Mouse (Mus musculus) liver, embryonic 14.5 days (tissue): ENCODE measurements around the gene Snai3.

Experiments used
- CTCF ChIP-seq: IDR thresholded peaks from 2 replicates; pipeline ENCODE4 v1.5.1; 2016; ENCODE audit warnings: antibody characterized with exemption, low read depth, control low read depth
- EP300 ChIP-seq: IDR thresholded peaks from 2 replicates; pipeline ENCODE4 v1.6.1; 2016; ENCODE audit warnings: antibody characterized with exemption, low read depth

DNA sequence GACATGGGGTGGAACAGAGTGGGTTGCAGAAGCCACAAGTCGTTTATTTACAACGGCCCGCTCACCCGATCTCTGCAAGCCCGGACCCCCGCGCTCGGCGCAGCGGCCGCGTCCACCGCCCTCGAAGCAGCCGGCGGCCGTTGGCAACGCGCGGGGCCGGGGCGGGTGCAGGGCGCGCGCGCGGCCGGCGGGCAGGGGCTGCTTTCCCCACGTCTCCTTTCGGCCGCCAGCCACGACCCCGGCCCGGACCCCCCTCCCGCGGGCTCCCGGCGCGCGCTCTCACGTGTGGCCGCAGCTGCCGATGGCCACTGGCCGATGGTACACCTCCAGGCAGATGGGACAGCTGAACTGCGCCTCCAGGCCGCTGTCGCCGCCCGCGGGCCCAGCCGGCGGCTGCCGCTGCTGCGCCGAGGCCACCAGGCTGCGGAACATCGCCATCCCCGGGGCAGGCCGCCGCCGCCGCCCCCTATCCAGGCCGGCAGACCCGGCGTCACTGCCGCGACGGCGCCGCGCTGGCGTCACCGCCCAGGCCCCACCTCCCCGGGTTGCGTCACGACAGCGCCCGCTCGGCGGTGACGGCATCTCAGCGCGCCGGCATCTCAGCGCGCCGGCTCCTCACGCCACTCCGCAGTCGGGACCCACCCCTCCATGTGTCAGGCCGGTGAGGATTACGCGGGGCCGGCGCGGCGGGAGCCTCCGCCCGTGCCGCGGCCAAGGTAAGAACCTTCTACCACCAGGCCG lies 15.2 kb upstream of the Snai3 start, which contains the start of the genes Rnf166 and Ctu2:
- TF ChIP-seq CTCF = no peak
- no peak for TF ChIP-seq EP300
